Mouse (Mus musculus): Measurements from ENCODE around the gene Ak8.

Gene Ak8

DNA sequence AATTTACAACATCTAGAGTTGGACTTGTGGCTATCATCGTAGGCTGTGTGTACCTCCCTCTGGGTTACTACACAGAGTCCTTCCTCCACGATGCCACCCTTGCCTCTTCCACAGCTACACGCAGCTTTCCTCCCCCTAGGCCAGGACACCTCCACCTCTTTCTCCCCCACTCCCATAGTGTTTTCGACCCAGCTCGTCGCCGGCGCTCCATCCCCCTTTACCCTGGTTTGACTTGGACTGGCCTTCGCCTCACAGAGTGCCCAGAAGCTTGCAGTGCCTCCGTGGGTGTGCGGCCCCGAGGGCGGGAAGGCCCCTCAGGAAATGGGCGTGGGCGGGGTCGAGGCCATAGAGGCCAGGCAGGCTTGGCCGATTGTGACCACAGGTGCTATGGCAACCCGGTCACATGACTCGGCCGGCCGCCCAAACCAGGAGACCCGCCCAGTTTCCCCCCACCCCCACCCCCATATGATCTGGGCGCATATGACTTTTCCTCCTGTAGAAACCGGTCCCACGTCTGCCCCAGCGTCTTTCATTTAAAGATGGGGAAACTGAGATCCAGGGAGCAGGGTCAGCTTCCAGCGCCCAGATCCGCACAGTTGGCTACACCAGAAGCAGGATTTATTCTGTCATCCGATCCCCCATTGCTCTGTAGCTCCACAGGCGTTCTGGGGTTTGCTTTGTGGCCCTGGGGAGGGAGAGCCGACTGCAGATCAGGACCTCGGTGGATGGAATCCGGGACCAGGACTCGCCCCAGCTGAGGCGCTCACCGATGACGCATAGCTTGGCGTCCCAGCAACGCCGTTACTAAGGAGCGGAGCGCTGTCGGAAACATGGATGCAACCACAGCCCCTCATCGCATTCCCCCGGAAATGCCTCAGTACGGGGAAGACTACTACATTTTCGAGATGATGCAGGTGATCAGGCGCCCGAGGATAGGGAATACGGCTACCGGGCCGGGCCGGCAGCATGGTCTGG is at the start of gene Ak8, which contains the start of gene Spaca9:
Gene Ak8 (plus strand): TSS at position 804 of the 975 bp plus-strand sequence.
Gene Spaca9 (minus strand): TSS at position 367 of the 975 bp plus-strand sequence.
- peak; percentile 61 for DNase-seq (ENCODE audit: low spot score)

DNA sequence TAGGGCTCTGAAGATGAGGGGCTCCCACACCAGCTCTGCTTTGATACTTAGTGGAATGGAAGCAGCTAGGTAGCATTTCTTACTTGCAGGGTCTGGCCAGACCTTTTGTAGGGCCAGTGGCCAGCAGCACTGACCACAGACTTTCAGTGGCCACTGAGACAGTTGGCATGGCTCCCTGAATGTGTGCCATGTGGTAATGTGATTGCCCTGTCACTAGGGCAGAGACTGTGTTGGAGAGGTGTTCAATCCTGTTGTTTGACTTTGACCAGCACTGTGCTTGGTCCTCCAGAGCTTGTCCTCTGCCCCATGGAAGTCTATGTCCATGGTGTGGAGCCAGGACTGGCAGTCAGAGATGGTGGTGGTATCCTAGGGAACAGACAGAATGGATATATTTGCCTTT is 49.4 kb upstream of the Ak8 start:
- no peak for DNase-seq (ENCODE audit: low spot score)

DNA sequence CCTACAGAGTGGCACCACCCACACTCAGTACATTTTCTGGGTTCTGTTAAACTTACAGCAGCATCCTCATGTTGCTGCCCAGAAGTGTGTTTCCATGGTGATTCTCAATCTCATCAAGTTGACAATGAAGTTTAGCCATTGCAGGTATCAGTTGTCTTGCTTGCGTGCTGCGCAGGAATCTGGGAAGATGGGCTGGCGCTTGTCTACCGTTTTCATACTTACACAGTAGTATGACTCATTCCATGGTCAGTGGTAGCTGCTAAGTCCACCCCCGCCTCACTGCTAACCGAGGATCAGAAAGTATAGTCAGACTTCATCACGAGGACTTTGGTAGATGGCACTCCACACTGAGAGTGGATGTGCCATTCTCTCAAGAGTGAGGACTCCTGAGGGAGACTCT is 46.6 kb upstream of the Ak8 start:
- no peak for DNase-seq (ENCODE audit: low spot score)

DNA sequence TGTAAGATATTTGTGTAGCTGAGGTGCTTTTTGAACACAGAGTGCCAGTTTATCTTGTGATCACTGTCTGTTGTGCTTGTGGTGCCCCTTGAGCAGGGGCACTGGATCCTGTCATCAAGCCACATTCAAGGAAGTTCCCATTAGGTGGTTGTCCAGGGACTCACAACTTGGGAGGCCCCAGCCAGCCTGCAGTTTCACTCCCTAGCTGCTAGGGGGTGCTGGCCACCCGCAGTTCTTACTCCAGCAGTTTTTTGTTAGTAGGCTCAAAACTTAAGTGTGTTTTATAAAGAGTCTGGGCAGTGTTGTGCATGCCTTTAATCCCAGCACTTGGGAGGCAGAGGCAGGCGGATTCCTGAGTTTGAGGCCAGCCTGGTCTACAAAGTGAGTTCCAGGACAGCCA is 45.7 kb upstream of the Ak8 start:
- no peak for DNase-seq (ENCODE audit: low spot score)

DNA sequence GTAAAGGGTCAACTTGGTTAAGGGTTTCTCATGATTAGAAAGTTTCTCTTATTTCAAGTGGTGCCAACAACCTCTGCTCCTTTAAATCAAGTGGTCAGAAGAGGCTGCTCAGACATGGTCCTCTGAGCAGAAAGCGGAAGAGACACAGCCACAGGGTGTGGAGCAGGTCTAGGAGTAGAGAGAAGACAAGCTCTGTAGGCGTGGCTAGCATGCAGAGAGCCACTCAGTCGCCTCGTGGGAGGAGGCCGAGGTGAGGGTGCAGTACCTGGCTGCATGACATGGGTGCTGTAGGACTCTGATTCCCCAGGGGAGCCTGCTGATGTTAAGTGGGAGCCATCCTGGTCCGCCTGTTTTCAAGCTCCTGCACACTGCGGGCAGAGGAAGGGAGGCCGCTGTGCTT is 43.7 kb upstream of the Ak8 start:
- no peak for DNase-seq (ENCODE audit: low spot score)

DNA sequence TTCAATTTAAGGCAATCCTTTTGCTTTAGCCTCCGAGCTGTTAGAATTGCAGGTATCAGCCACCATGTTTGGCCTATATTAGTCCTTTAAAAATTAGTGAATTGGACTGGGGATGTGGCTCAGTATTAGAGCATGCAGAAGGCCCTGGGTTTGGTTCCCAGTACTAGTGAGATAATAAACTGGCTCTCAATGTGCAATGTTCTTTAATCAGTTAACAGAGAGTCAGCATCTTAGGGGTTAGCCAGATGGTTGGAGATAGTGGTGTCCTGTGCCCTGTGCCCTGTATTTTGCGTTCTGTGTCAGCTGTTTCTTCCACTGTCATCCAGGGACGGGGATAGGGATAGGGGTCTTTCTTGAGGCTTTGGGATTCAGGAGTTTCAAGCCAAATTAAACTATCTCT is 37.1 kb upstream of the Ak8 start:
- DNase-seq (ENCODE audit: low spot score) = no peak

DNA sequence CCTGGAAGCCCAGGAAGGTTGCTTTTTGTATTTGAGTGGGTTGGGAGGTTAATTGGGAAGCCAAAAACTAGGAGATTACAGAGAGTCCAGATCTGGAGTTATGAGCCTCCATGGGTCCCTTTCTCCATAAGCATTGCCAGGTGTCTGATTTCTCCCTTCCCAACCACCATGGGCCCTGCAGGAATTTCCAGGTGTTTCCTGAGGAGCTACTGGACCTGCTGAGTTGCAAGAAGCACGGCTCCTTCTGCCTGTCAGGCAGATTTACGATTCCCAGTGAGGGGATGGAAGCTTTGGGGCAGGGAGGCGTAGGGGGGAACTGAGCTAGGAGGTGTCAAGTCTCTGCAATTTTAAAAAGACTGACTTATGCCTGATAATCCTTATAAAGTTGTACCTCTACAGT is 34.1 kb upstream of the Ak8 start:
- no peak for DNase-seq (ENCODE audit: low spot score)

DNA sequence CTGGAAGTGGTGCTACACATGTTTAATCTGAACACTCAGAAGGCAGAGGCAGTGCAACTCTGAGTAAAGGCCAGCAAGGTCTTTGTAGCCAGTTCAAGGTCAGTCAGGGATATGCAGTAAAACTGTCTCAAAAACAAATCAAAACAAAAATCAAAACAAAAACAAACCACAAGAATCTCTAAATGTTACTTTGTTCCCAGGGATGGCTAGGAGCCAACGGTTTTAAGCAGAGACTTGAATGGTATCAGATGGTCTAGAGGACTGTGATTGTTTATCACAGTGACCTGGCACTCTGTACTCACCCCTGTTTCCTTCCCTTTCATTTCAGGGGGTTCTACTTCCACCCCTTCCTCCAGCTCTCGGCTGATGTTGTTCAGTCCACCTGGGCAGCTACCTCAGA is 28.5 kb upstream of the Ak8 start:
- DNase-seq (ENCODE audit: low spot score) = no peak

DNA sequence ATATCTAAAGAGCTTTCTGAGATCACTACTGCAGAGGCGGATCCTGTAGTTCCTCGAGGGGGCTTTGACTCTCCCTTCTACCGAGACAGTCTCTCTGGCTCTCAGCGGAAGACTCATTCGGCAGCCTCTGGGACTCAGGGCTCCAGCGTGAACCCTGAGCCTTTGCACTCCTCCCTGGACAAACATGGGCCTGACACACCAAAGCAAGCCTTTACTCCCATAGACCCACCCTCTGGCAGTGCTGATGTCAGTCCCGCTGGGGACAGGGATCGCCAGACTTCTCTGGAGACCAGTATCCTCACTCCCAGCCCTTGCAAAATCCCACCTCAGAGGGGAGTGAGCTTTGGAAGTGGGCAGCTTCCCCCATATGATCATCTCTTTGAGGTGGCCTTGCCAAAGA is 24.0 kb upstream of the Ak8 start:
- DNase-seq (ENCODE audit: low spot score) = no peak

DNA sequence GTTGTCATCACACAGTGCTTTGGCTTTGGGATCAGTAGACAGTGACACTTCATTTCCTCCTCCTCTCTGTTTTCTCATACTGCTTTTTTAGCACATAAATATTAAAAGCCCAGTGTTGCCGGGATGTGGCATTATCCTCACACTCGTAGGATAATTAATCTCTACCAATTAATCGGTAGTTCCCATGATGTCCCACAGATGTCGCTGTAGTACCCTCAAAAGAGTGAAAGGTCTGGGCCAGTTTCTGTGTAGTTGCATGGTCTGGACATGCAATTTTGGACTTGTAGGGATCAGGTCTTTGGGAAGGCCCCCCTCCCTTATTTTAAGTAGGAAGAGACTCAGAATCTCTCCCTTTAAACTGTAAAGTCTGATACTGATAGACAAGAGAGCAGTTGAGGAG is 19.3 kb upstream of the Ak8 start:
- DNase-seq (ENCODE audit: low spot score) = no peak

DNA sequence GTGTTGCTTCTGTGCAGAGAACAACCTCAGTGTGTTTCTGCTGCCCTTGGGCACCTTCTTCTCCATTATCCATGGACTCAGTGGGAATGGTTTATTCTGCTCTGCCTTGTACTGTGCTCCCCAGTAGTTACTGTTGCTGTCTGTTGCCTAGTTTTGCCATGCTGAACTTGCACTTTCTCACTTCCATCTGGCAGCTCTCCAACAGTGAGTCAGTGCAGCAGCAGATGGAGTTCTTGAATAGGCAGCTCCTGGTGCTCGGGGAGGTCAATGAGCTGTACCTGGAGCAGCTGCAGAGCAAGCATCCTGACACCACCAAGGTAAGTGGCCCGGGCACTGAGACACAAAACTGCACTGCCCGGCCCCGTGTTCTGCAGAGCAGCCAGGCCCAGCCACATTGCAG is 18.2 kb upstream of the Ak8 start:
- DNase-seq (ENCODE audit: low spot score) = peak; percentile 19

DNA sequence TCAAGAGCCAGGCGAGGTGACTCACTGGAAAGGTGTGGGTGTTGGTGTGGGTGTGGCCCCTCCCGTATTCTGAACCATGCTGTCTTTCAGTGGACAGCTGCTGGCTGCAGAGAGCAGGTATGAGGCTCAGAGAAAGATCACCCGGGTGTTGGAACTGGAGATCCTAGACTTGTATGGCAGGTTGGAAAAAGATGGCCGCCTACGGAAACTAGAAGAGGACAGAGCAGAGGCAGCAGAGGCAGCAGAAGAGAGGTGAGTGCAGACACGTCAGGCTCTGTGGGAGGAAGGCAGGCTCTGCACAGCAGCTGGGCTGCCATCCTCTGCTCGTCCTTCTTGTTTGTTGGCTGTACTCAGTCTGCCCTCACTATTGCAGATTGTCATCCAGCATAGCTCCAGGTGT is 14.1 kb upstream of the Ak8 start:
- no peak for DNase-seq (ENCODE audit: low spot score)

DNA sequence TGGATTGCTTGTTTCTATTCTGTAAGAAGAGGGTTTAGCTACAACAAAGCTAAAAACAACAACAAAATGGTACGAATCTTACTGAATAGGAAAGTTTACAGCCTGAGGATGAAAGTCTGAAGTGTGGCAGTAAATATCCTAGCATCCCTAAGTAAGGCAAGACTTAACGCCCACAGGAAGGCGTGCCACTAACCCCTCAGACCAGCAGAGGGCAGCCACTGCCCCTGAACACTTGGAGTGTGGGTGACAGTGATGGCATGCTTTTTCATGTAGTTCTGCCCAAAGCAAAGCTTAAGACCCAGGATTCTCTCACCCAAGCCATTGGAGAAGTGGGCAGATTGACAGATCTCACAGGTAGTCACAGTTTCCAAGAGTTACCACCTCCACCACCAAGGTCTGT is 11.5 kb upstream of the Ak8 start:
- DNase-seq (ENCODE audit: low spot score) = no peak

DNA sequence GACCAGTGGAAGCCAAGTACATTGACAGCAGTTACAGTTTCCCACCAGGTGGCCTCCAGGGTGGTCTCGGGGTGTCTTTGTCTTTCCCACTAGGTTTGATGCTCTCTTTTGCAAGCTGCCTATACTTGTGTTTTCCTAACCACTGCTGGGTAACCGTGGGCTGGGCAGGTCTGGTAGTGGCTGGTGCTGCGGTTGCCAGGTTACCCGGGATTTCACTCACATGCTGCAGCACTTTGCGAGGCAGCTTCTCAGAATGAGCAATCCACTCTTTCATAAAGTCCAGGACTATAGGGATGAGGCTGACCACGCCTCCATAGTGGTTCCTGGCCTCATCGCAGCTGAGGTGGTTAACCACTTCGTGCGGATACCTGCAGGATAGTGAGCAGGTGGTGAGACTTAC is 7.3 kb upstream of the Ak8 start:
- DNase-seq (ENCODE audit: low spot score) = no peak

DNA sequence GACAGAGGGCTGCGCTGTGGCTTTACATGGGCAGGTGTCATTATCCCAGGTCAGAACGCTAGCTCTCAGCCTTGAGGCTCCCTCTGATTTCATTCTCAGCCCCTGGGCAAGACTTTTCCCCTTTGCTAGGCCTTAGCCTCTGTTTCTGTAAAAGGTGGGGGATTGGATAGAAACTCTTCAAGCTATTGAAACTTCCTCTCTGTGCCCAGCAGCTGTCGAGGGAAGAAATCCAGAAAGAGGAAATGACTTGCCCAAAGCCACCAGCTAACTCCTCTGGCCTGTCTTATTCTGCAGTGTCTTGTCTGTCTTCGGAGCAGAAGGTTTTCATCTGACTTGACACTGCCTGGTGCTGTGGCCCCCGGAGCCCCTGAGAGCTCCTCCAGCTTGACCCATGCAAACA is 1.4 kb upstream of the Ak8 start:
- no peak for DNase-seq (ENCODE audit: low spot score)

DNA sequence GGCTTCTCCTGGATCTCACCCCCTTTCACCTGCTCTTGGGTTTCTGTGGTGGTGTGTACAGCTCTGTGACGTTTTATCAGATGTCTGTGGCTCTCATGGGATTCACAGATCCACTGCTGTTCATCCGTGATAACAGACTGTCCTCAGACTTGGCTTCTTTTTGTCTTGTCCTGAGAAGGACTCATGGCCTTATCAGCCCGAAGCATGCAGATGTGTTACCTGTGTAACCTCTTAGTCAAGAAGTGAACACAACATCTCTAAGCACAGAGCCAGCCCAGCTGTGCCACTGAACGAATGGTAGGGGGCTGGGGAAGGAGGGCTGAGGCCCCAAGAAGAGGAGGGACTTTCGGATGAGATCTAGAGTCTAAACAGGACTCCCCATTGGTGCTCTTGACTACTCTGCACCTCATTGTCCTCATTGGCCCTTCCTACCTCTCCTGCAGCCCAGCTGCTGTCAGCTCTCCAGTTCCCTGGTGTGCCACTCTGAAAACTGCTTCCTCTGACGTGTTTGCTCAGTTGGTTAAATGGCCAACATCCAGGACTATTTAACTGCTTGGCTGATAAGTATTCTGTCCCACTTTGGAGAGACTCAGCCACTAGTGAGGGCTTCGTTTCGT is 1.8 kb downstream of the Ak8 start:
- DNase-seq (ENCODE audit: low spot score) = no peak

DNA sequence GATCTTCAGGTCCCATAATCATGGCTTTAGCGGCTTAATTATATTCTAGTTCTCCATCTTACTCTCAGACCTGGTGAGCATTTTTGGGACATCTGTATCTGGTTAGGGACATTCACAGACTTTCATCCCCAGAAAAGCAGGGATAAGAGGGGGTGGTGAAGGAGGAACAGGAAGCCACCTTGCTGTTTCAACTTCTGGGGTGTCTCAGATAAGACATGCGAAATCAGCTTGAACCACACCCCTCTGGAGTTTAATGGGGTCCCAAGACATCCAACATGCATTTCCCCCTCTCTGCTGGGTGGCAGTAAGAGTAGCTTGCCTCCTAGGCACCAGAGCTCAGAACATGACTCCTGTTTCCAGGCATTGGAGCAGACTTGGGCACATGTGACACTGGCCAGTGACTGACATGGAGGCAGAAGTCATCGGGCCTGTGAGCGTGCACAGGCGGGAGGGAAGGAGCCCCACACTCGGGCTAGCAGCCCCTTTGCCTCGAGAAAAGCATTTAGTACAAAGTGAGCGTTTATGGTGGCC is 6.2 kb downstream of the Ak8 start:
- no peak for DNase-seq (ENCODE audit: low spot score)

DNA sequence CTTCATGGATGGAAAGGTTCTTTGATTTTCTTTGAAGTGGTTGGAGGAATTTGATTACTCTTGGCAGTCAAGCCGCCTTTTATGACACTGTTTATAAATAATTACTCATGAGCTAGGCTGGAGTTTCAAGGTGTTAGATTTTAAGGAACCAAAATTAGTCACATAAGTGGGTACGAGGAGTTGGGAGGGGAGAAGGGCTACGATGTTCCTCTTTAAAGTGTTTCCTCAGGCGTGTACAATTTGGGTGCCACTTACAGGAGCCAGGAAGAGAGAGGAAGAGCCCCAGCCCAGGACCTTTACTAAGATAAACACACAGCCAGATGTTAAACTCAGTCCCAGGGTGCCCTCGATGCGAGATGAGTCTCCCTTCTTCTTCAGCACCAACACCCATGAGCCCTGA is 6.8 kb downstream of the Ak8 start:
- no peak for DNase-seq (ENCODE audit: low spot score)

DNA sequence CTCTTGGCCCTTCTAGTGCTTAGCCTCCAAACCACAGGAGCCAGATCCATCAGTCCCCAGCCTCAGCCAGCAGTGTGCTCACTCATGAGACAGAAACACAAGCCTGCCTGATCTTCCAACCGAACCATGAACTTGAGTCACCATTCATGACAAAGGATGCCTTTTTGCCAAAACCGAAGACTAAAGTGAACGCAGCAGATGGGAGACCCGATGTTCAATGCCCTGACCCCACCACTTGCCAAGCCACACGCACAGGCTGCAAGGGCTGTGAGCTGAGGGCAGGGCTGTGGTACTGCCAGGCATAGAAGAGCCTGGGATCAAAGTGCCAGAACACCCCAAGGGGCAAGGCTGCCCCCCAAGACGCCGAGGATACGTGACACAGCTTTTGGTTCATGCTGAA is 13.1 kb downstream of the Ak8 start:
- no peak for DNase-seq (ENCODE audit: low spot score)

DNA sequence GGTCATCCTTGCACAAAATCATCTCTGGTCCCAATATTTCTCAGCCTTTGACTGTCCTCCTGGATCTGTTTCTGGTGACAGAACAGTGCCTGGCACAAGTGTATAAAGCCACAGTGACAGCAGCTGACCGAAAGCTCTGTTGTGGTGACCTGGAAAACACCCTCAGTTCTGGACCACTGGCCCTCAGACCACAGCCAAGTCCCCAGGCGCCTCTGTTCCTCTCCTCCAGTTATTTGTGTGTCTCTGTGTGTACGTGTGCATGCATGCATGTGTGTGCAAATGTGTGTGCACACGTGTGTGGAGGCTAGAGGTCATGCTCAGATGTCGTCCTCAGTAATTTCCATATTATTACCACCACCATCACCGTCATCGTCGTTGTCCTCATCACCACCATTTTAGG is 22.5 kb downstream of the Ak8 start:
- no peak for DNase-seq (ENCODE audit: low spot score)

DNA sequence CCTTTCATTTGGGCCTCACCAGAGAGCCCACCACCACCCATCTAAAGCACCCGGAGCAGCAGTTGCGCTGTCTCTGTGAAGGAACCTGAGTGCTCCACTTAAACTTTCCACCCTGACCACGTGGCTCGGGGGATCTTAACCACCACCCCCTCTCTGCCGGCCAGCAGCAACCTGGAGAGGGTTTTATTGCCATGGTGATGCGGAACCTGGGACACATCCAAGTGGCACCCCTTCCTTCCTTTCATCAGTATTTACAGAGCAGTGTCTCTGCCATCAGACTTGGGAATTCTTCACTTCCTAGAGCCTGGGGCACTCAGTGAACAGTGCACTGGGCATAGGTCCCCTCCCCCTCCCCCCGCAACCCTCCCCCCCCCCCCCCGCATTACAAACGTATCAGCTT is 23.9 kb downstream of the Ak8 start:
- no peak for DNase-seq (ENCODE audit: low spot score)

DNA sequence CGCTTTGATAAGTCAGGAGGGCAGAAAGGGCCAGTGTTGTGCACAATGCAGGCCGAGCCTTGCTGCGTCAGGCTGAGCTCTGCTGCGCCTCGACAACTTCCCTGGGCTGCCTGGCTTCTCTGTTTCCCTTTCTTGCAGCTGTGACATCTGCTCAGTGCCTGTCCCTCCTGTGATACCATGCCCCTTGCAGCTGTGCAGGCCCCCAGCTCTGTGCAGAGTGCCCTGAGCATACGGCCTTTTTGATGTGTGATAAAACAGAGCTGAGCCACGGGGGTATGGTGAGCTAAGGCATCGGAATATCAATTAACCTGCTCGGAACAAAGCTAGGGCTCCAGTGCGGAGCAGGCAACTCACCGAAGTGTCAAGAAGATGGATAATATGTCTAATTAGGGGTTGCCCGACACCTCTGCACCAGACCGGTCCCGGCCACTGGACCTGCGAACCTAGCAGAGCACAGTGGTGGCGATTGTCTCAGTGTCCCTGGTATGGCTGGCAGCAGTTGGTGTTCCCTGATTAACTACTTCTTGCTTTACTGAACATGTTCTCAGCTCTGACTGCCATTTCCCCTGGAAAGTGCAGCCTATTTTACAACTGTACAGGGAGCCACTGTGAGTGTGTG is 27.9 kb downstream of the Ak8 start:
- no peak for DNase-seq (ENCODE audit: low spot score)

DNA sequence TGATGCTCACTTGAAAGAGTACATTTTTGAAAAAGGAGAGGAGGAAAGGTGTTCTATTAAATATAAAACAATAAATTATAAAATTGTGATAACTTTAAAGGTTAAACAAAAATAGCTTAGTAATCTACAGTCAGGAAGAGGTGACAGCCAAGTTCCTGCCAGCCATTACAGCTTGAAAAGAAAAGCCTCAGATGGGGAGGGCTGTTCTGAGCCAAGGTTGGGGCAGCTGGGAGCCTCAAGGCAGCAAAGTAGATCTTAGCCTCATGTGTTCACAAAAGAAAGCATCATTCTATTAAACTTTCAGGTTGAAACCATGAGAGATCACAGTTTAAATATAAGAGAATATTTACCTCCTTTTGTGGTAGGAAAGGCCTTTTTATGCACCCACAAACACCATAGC is 30.7 kb downstream of the Ak8 start:
- no peak for DNase-seq (ENCODE audit: low spot score)

Data from ovary, adult 18-20 months (tissue).